Mouse (Mus musculus) G1E (cell line): Measurements from ENCODE around the gene Olfr1222. TPM values are rescaled to one million over a fixed set of nuclear protein-coding genes. Genes with fewer than 3 reads are reported as not detected.
"Not testable (repeated sequence)": the region's sequence is repeated elsewhere in the genome, so short reads cannot be mapped to it uniquely, and the experiment has no call there.

Source experiments
- ATAC-seq: 2 replicates; pipeline ENCODE4 v1.8.0; 2016; ENCODE audit warnings: mild to moderate bottlenecking; ENCODE audit not compliant: insufficient number of reproducible peaks, poor library complexity, low FRiP score, severe bottlenecking; ENCODE audit errors: extremely low read depth
- DNase-seq: peaks from one replicate; pipeline ENCODE4 v3.0.0; 2012; ENCODE audit warnings: low spot score
- H3K27me3 ChIP-seq: 2 replicates; pipeline ENCODE4 v1.6.1; 2012; ENCODE audit warnings: mild to moderate bottlenecking, low read length, inconsistent platforms; ENCODE audit not compliant: insufficient read depth
- H3K36me3 ChIP-seq: replicated peaks from 2 replicates; pipeline ENCODE3; 2012; ENCODE audit warnings: mild to moderate bottlenecking, inconsistent platforms
- H3K4me1 ChIP-seq: 2 replicates; pipeline ENCODE4 v1.6.1; 2012; ENCODE audit warnings: low read depth, low read length, inconsistent platforms, mixed read lengths; ENCODE audit not compliant: insufficient read depth
- H3K4me3 ChIP-seq: 2 replicates; pipeline ENCODE4 v1.5.1; 2012; ENCODE audit warnings: low read depth, mild to moderate bottlenecking, inconsistent platforms, low read length, moderate library complexity, mixed read lengths
- H3K9me3 ChIP-seq: replicated peaks from 2 replicates; pipeline ENCODE4 v1.6.1; 2012; ENCODE audit warnings: inconsistent platforms
- CTCF ChIP-seq: IDR thresholded peaks from 2 replicates; pipeline ENCODE4 v1.5.1; 2012; ENCODE audit warnings: low read depth, low read length, inconsistent platforms, mixed read lengths
- GATA1 ChIP-seq: IDR thresholded peaks from 2 replicates; pipeline ENCODE4 v1.6.1; 2012; ENCODE audit warnings: borderline replicate concordance, low read length, inconsistent platforms, mixed read lengths
- GATA2 ChIP-seq: IDR thresholded peaks from 2 replicates; pipeline ENCODE4 v1.6.1; 2012; ENCODE audit warnings: low read depth, low read length, inconsistent platforms, borderline replicate concordance
- POLR2AphosphoS5 ChIP-seq: IDR thresholded peaks from 2 replicates; pipeline ENCODE4 v1.6.1; 2012; ENCODE audit warnings: low read depth, low read length, inconsistent platforms; ENCODE audit not compliant: insufficient replicate concordance
- TAL1 ChIP-seq: conservative IDR thresholded peaks from 2 replicates; pipeline ENCODE4 v1.6.1; 2012; ENCODE audit warnings: low read depth, low read length, inconsistent platforms, mixed read lengths
- polyA plus RNA-seq: library from polyadenylated mRNA; stranded (reverse); fragments of >175 nt; gene quantifications from 2 replicates; pipeline ENCODE4 v1.2.3, GENCODE M21; 2012
- total RNA-seq, 2 experiments: library from RNA; stranded (forward) in 1 of 2; stranded (reverse) in 1 of 2; fragments of 200-1000 nt in 1 of 2; fragments of >200 nt in 1 of 2; fragmentation: Nextera tagmentation in 1 of 2; gene quantifications; 2 replicates each; pipeline ENCODE4 v1.2.3; 2014 to 2017

Gene Olfr1222
- not detected in 2 replicates for total RNA-seq (2014; fragmentation: Nextera tagmentation)
- 0.16 and 0.29 TPM in 2 replicates for total RNA-seq (2017)
- polyA plus RNA-seq: not detected in 2 replicates

GRCm38 (mm10) chr2:89132954-89133353, at the start of gene Olfr1222:
Gene Olfr1222, minus strand, starts transcription at chr2:89133054.
- no peaks in the 10 kb centered on the region for H3K36me3 ChIP-seq
- no peaks in the 10 kb centered on the region for H3K4me1 ChIP-seq
- no peaks in the 10 kb centered on the region for H3K27me3 ChIP-seq
- ATAC-seq (no peak), DNase-seq (no peak)
- H3K9me3 ChIP-seq: no peaks in the 10 kb centered on the region
- H3K4me3 ChIP-seq: no peak within 1 kb of the TSS
- TF ChIP-seq POLR2AphosphoS5 (no peak), GATA1 (no peak), TAL1 (no peak), GATA2 (no peak), CTCF (no peak)

GRCm38 (mm10) chr2:89174569-89174968, 41.7 kb upstream of the Olfr1222 start, which contains the start of gene Olfr1225:
Gene Olfr1225, minus strand, starts transcription at chr2:89174669.
- Histone ChIP-seq H3K9me3 (no peaks in the 10 kb centered on the region), H3K27me3 (no peaks in the 10 kb centered on the region), H3K4me1 (no peaks in the 10 kb centered on the region), H3K4me3 (no peak within 1 kb of the TSS), H3K36me3 (no peaks in the 10 kb centered on the region)
- DNase-seq (no peak), ATAC-seq (no peak)
- TF ChIP-seq CTCF (no peak), TAL1 (no peak), GATA1 (no peak), GATA2 (no peak), POLR2AphosphoS5 (no peak)

- H3K36me3 ChIP-seq, H3K27me3 ChIP-seq, H3K4me1 ChIP-seq, DNase-seq, H3K9me3 ChIP-seq, H3K4me3 ChIP-seq, ATAC-seq: not testable (repeated sequence)
Measured at GRCm38 (mm10) chr2:89164711-89165110, 31.9 kb upstream of the Olfr1222 start.

GRCm38 (mm10) chr2:89163991-89164390, 31.1 kb upstream of the Olfr1222 start, which contains the start of gene Olfr1224-ps1:
Gene Olfr1224-ps1, minus strand, starts transcription at chr2:89164091.
- not testable (repeated sequence) for DNase-seq, H3K27me3 ChIP-seq, H3K9me3 ChIP-seq, H3K4me1 ChIP-seq, ATAC-seq, H3K4me3 ChIP-seq, H3K36me3 ChIP-seq

- Histone ChIP-seq H3K4me1 (no peaks in the 10 kb centered on the region), H3K4me3 (no peak within 1 kb of the TSS), H3K27me3 (no peaks in the 10 kb centered on the region), H3K9me3 (no peaks in the 10 kb centered on the region), H3K36me3 (no peaks in the 10 kb centered on the region)
- ATAC-seq (no peak), DNase-seq (no peak)
- TF ChIP-seq GATA1 (no peak), TAL1 (no peak), CTCF (no peak), GATA2 (no peak), POLR2AphosphoS5 (no peak)
Measured at GRCm38 (mm10) chr2:89151460-89151859, 18.6 kb upstream of the Olfr1222 start, which contains the start of gene Olfr1223. Gene Olfr1223, minus strand, starts transcription at chr2:89151560.

GRCm38 (mm10) chr2:89117183-89117582, 15.7 kb downstream of the Olfr1222 start, which contains the start of gene Olfr1221:
Gene Olfr1221, minus strand, starts transcription at chr2:89117283.
- TF ChIP-seq GATA1: no peak
- no peak for TF ChIP-seq POLR2AphosphoS5
- TF ChIP-seq GATA2: no peak
- TF ChIP-seq CTCF: no peak
- no peak for TF ChIP-seq TAL1
- DNase-seq: no peak
- ATAC-seq: no peak
- Histone ChIP-seq H3K27me3 (no peaks in the 10 kb centered on the region), H3K9me3 (no peaks in the 10 kb centered on the region), H3K36me3 (no peaks in the 10 kb centered on the region), H3K4me3 (no peak within 1 kb of the TSS), H3K4me1 (no peaks in the 10 kb centered on the region)

GRCm38 (mm10) chr2:89106735-89107134, 26.1 kb downstream of the Olfr1222 start, which contains the start of gene Olfr1220:
Gene Olfr1220, minus strand, starts transcription at chr2:89106835.
- H3K4me3 ChIP-seq: no peak within 1 kb of the TSS
- ATAC-seq: no peak
- TF ChIP-seq GATA1: no peak
- no peak for TF ChIP-seq POLR2AphosphoS5
- no peak for TF ChIP-seq CTCF
- TF ChIP-seq GATA2: no peak

More at GRCm38 (mm10) chr2:89106735-89107134, 26.1 kb downstream of the Olfr1222 start, which contains the start of gene Olfr1220:
- DNase-seq: no peak
- H3K9me3 ChIP-seq: 0 out of 2 replicates have a peak, but pooled peaks cover 2% of the 10 kb centered on the region
- no peaks in the 10 kb centered on the region for H3K36me3 ChIP-seq
- H3K4me1 ChIP-seq: no peaks in the 10 kb centered on the region
- H3K27me3 ChIP-seq: no peaks in the 10 kb centered on the region
